In the genomic region with DNA sequence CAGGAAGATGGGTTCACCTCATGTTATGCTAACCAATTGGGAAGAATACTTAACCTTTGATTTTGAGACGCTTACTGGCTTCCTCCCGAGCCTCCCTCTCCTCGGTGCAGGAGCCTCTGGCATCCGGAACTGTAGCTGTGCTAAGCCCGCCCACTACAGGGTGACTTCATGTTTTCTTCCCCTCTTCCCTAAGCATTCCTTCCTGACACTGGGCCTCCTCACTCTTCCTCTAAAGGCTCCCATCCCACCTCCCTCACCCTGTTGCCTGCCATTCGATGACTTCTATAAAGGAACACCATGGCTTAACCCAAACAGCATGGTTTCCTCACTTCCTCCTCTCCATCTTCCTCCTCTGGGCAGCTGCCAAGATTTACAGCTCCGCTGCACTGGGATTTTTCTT, we compare ENCODE assay signal across 11 mouse cellular contexts.
DNase-seq lines count a peak whose midpoint lies in the region; ATAC-seq and TF ChIP-seq lines count a peak whose summit lies in the region.
"Had no signal": no experiment of that assay in that cellular context is flagged by ENCODE, and none has a peak within 500 bp of the region (broad histone marks: within the 10 kb centered on the region; RNA-seq: fewer than 3 reads in every experiment).

No protein-coding gene starts in this region.

- H3K9ac ChIP-seq in neural tube, embryonic 14.5 days (replicated peaks; ENCODE audit: low read depth, low read length): no peak overlapping the region
- H3K9ac ChIP-seq in neural tube, embryonic 15.5 days (replicated peaks): no peak overlapping the region
- H3K9ac ChIP-seq in heart, embryonic 15.5 days: no peak overlapping the region
- H3K9ac ChIP-seq in stomach, embryonic 15.5 days: no peak overlapping the region
- H3K9ac ChIP-seq: liver, embryonic 14.5 days had no signal

- no peak overlapping the region for H3K27ac ChIP-seq in kidney, adult 2 months (ENCODE audit: insufficient read depth, low read depth, low read length)
- no peak overlapping the region for H3K27ac ChIP-seq in neural tube, embryonic 14.5 days (ENCODE audit: low read depth, low read length)
- H3K27ac ChIP-seq in neural tube, embryonic 15.5 days (replicated peaks): no peak overlapping the region
- peak overlapping the region; percentile 68 for H3K27ac ChIP-seq in heart, embryonic 15.5 days
- H3K27ac ChIP-seq in stomach, embryonic 15.5 days: no peak overlapping the region; the same call in 1 of the 2 replicates
- H3K27ac ChIP-seq in left cerebral cortex, adult 2 months: no peak overlapping the region
- H3K27ac ChIP-seq: liver, embryonic 14.5 days had no signal

- H3K4me2 ChIP-seq in neural tube, embryonic 14.5 days (ENCODE audit: low read depth, low read length): no peak overlapping the region
- no peak overlapping the region for H3K4me2 ChIP-seq in neural tube, embryonic 15.5 days
- H3K4me2 ChIP-seq in heart, embryonic 15.5 days: peak overlapping the region; percentile 22
- 0 out of 2 replicates have a peak overlapping the region, but pooled peaks have one; percentile 13 for H3K4me2 ChIP-seq in stomach, embryonic 15.5 days

- DNase-seq in kidney, adult 2 months: peak; percentile 23
- no peak for DNase-seq in kidney, adult 18-20 months
- no peak for DNase-seq in left cerebral cortex, adult 2 months (ENCODE audit: extremely low spot score in 1 of 2, low spot score in 2 of 2)
- DNase-seq: cerebellum, postnatal 36 days had no signal

- no peaks in the 10 kb centered on the region for H3K36me3 ChIP-seq in kidney, adult 2 months (ENCODE audit: control insufficient read depth, insufficient read depth, low read length)
- H3K36me3 ChIP-seq in neural tube, embryonic 14.5 days (ENCODE audit: control insufficient read depth, insufficient read depth, low read length): no peaks in the 10 kb centered on the region
- no peaks in the 10 kb centered on the region for H3K36me3 ChIP-seq in neural tube, embryonic 15.5 days
- no peaks in the 10 kb centered on the region for H3K36me3 ChIP-seq in heart, embryonic 15.5 days
- no peaks in the 10 kb centered on the region for H3K36me3 ChIP-seq in stomach, embryonic 15.5 days

- H3K4me1 ChIP-seq in kidney, adult 2 months (ENCODE audit: control insufficient read depth, insufficient read depth, low read length): peaks cover 11% of the 10 kb centered on the region
- H3K4me1 ChIP-seq in neural tube, embryonic 14.5 days (ENCODE audit: control insufficient read depth, insufficient read depth, low read length): peaks cover 7% of the 10 kb centered on the region; the same call in 1 of the 2 replicates
- H3K4me1 ChIP-seq in neural tube, embryonic 15.5 days: peaks cover 12% of the 10 kb centered on the region
- peaks cover 42% of the 10 kb centered on the region for H3K4me1 ChIP-seq in heart, embryonic 15.5 days (replicated peaks)
- H3K4me1 ChIP-seq in stomach, embryonic 15.5 days: peaks cover 24% of the 10 kb centered on the region

- WGBS in kidney, adult 2 months: 29% methylated on average over 7 of the region's 7 CpGs
- WGBS in neural tube, embryonic 14.5 days: 71% methylated on average over 7 of the region's 7 CpGs
- 75% methylated on average over 7 of the region's 7 CpGs for WGBS in neural tube, embryonic 15.5 days
- 23% methylated on average over 7 of the region's 7 CpGs for WGBS in heart, embryonic 15.5 days
- WGBS in stomach, embryonic 15.5 days: 42% methylated on average over 7 of the region's 7 CpGs

- TF ChIP-seq POLR2A in kidney, adult 2 months (IDR thresholded peaks at IDR 0.05; ENCODE audit: low read depth, low read length): no peak

- H3K9me3 ChIP-seq in neural tube, embryonic 14.5 days (ENCODE audit: control insufficient read depth, low read length): no peaks in the 10 kb centered on the region
- H3K9me3 ChIP-seq in neural tube, embryonic 15.5 days (replicated peaks): no peaks in the 10 kb centered on the region
- H3K9me3 ChIP-seq in heart, embryonic 15.5 days (replicated peaks): no peaks in the 10 kb centered on the region
- no peaks in the 10 kb centered on the region for H3K9me3 ChIP-seq in stomach, embryonic 15.5 days

- intact Hi-C loops in left cerebral cortex, adult 2 months (cut with DNase I): no loop called here

- no peak for TF ChIP-seq CTCF in kidney, adult 2 months (conservative IDR thresholded peaks at IDR 0.05; ENCODE audit: insufficient read depth, insufficient read length, low read depth, low read length)
- no peak for TF ChIP-seq CTCF in left cerebral cortex, adult 2 months (IDR thresholded peaks at IDR 0.05)

- peak; percentile 33; the same call in 1 of the 2 replicates for ATAC-seq in neural tube, embryonic 14.5 days (ENCODE audit: low read depth)
- no peak for ATAC-seq in neural tube, embryonic 15.5 days (ENCODE audit: low FRiP score)
- ATAC-seq in heart, embryonic 15.5 days (replicated peaks; ENCODE audit: insufficient number of reproducible peaks, insufficient read depth, low FRiP score, low read depth): peak; percentile 53; the same call in 1 of the 2 replicates
- no peak for ATAC-seq in stomach, embryonic 15.5 days (ENCODE audit: insufficient read depth, low FRiP score, low read depth)
- ATAC-seq in frontal cortex, adult (ENCODE audit: low TSS enrichment): no peak; the same call in 1 of the 2 replicates

- H3K4me3 ChIP-seq in kidney, adult 2 months (ENCODE audit: insufficient read depth, low read depth, low read length): no peak overlapping the region
- H3K4me3 ChIP-seq in neural tube, embryonic 14.5 days (ENCODE audit: low read depth, low read length): no peak overlapping the region
- H3K4me3 ChIP-seq in neural tube, embryonic 15.5 days (replicated peaks): no peak overlapping the region
- H3K4me3 ChIP-seq in heart, embryonic 15.5 days: no peak overlapping the region
- H3K4me3 ChIP-seq in stomach, embryonic 15.5 days (replicated peaks): no peak overlapping the region
- no peak overlapping the region for H3K4me3 ChIP-seq in left cerebral cortex, adult 2 months
- H3K4me3 ChIP-seq: erythroblast, embryonic 14.5 days had no signal

- H3K27me3 ChIP-seq in kidney, adult 2 months (replicated peaks; ENCODE audit: control insufficient read depth, insufficient read depth, low read length): no peaks in the 10 kb centered on the region
- no peaks in the 10 kb centered on the region for H3K27me3 ChIP-seq in neural tube, embryonic 14.5 days (ENCODE audit: control insufficient read depth, insufficient read depth, low read length)
- no peaks in the 10 kb centered on the region for H3K27me3 ChIP-seq in neural tube, embryonic 15.5 days (replicated peaks)
- no peaks in the 10 kb centered on the region for H3K27me3 ChIP-seq in heart, embryonic 15.5 days
- no peaks in the 10 kb centered on the region for H3K27me3 ChIP-seq in stomach, embryonic 15.5 days (replicated peaks)

Comparison
In these comparisons a context has a peak if more than half of its experiments do, and no peak if none do; other contexts are left out.
1. ATAC-seq: peak in neural tube, embryonic 14.5 days (single experiment) and heart, embryonic 15.5 days (single experiment); none in neural tube, embryonic 15.5 days (single experiment), stomach, embryonic 15.5 days (single experiment) and frontal cortex, adult (single experiment).
2. H3K4me2 ChIP-seq: peak in heart, embryonic 15.5 days (single experiment) and stomach, embryonic 15.5 days (single experiment); none in neural tube, embryonic 14.5 days (single experiment) and neural tube, embryonic 15.5 days (single experiment).